Mouse (Mus musculus): ENCODE measurements around the gene Wdr76. TPM values are rescaled to one million over a fixed set of nuclear protein-coding genes. Genes with fewer than 3 reads are reported as not detected.
A peak's percentile ranks its signal among the peaks of the same experiment; 100 is the strongest.

Gene Wdr76
- polyA plus RNA-seq, 1 experiment from 2014 or later, result 10.5 TPM

GRCm38 (mm10) chr2:121551271-121551670, 44.7 kb downstream of the Wdr76 start:
- Histone ChIP-seq H3K9me3 (ENCODE audit: control insufficient read depth, low read length) (no peaks in the 10 kb centered on the region), H3K4me3 (ENCODE audit: low read depth, low read length) (no peak overlapping the region), H3K27ac (ENCODE audit: low read depth, low read length) (no peak overlapping the region), H3K4me2 (ENCODE audit: low read depth) (no peak overlapping the region), H3K4me1 (ENCODE audit: control insufficient read depth, insufficient read depth, low read length) (no peaks in the 10 kb centered on the region), H3K9ac (ENCODE audit: low read length) (no peak overlapping the region), H3K36me3 (ENCODE audit: control insufficient read depth, insufficient read depth, low read length) (peaks cover 4% of the 10 kb centered on the region), H3K27me3 (ENCODE audit: control insufficient read depth, insufficient read depth, low read length) (no peaks in the 10 kb centered on the region)
- 87% methylated on average over 8 of the region's 8 CpGs for WGBS
- ATAC-seq (ENCODE audit: insufficient read depth, low FRiP score, low TSS enrichment) (no peak), DNase-seq (ENCODE audit: low spot score) (no peak)

- no peak overlapping the region for H3K27ac ChIP-seq (ENCODE audit: low read depth, low read length)
- H3K27me3 ChIP-seq (ENCODE audit: control insufficient read depth, insufficient read depth, low read length), result no peaks in the 10 kb centered on the region
- DNase-seq (ENCODE audit: low spot score), result no peak
- H3K4me2 ChIP-seq (ENCODE audit: low read depth), result no peak overlapping the region
- ATAC-seq (ENCODE audit: insufficient read depth, low FRiP score, low TSS enrichment), result no peak
- H3K4me1 ChIP-seq (ENCODE audit: control insufficient read depth, insufficient read depth, low read length), result no peaks in the 10 kb centered on the region
- no peak overlapping the region for H3K9ac ChIP-seq (ENCODE audit: low read length)
- no peaks in the 10 kb centered on the region; the same call in 1 of the 2 replicates for H3K36me3 ChIP-seq (ENCODE audit: control insufficient read depth, insufficient read depth, low read length)
- H3K4me3 ChIP-seq (ENCODE audit: low read depth, low read length), result no peak overlapping the region
- H3K9me3 ChIP-seq (ENCODE audit: control insufficient read depth, low read length), result no peaks in the 10 kb centered on the region
- whole genome bisulfite sequencing, result 93% methylated on average over 3 of the region's 3 CpGs
Observed at GRCm38 (mm10) chr2:121563117-121563516, 56.6 kb downstream of the Wdr76 start.

- H3K27ac ChIP-seq (ENCODE audit: low read depth, low read length), result no peak overlapping the region
- ATAC-seq (ENCODE audit: insufficient read depth, low FRiP score, low TSS enrichment), result no peak
- H3K4me3 ChIP-seq (ENCODE audit: low read depth, low read length), result no peak overlapping the region
- no peaks in the 10 kb centered on the region; the same call in 1 of the 2 replicates for H3K36me3 ChIP-seq (ENCODE audit: control insufficient read depth, insufficient read depth, low read length)
- DNase-seq (ENCODE audit: low spot score), result no peak
- no peak overlapping the region for H3K9ac ChIP-seq (ENCODE audit: low read length)
- H3K4me2 ChIP-seq (ENCODE audit: low read depth), result no peak overlapping the region
- no peaks in the 10 kb centered on the region for H3K4me1 ChIP-seq (ENCODE audit: control insufficient read depth, insufficient read depth, low read length)
- WGBS, result 72% methylated on average over 5 of the region's 5 CpGs
- H3K27me3 ChIP-seq (ENCODE audit: control insufficient read depth, insufficient read depth, low read length), result no peaks in the 10 kb centered on the region
- H3K9me3 ChIP-seq (ENCODE audit: control insufficient read depth, low read length), result no peaks in the 10 kb centered on the region
Observed at GRCm38 (mm10) chr2:121565911-121566310, 59.4 kb downstream of the Wdr76 start.

- no peak overlapping the region for H3K4me2 ChIP-seq (ENCODE audit: low read depth)
- WGBS, result 82% methylated on average over 3 of the region's 3 CpGs
- no peak for ATAC-seq (ENCODE audit: insufficient read depth, low FRiP score, low TSS enrichment)
- H3K9ac ChIP-seq (ENCODE audit: low read length), result no peak overlapping the region
- H3K4me1 ChIP-seq (ENCODE audit: control insufficient read depth, insufficient read depth, low read length), result no peaks in the 10 kb centered on the region
- no peaks in the 10 kb centered on the region for H3K9me3 ChIP-seq (ENCODE audit: control insufficient read depth, low read length)
- H3K27ac ChIP-seq (ENCODE audit: low read depth, low read length), result no peak overlapping the region
- no peak overlapping the region for H3K4me3 ChIP-seq (ENCODE audit: low read depth, low read length)
- H3K36me3 ChIP-seq (ENCODE audit: control insufficient read depth, insufficient read depth, low read length), result no peaks in the 10 kb centered on the region
- no peaks in the 10 kb centered on the region for H3K27me3 ChIP-seq (ENCODE audit: control insufficient read depth, insufficient read depth, low read length)
- DNase-seq (ENCODE audit: low spot score), result no peak
Observed at GRCm38 (mm10) chr2:121570049-121570448, 63.5 kb downstream of the Wdr76 start.

GRCm38 (mm10) chr2:121570999-121571655, 64.6 kb downstream of the Wdr76 start:
- DNase-seq (ENCODE audit: low spot score) (no peak), ATAC-seq (ENCODE audit: insufficient read depth, low FRiP score, low TSS enrichment) (no peak)
- H3K27me3 ChIP-seq (ENCODE audit: control insufficient read depth, insufficient read depth, low read length), result no peaks in the 10 kb centered on the region
- H3K4me3 ChIP-seq (ENCODE audit: low read depth, low read length), result no peak overlapping the region
- H3K9me3 ChIP-seq (ENCODE audit: control insufficient read depth, low read length), result no peaks in the 10 kb centered on the region
- no peak overlapping the region for H3K27ac ChIP-seq (ENCODE audit: low read depth, low read length)
- no peak overlapping the region for H3K9ac ChIP-seq (ENCODE audit: low read length)
- no peaks in the 10 kb centered on the region for H3K4me1 ChIP-seq (ENCODE audit: control insufficient read depth, insufficient read depth, low read length)
- WGBS, result 77% methylated on average over 8 of the region's 8 CpGs
- H3K36me3 ChIP-seq (ENCODE audit: control insufficient read depth, insufficient read depth, low read length), result no peaks in the 10 kb centered on the region
- no peak overlapping the region for H3K4me2 ChIP-seq (ENCODE audit: low read depth)

GRCm38 (mm10) chr2:121571780-121572179, 65.3 kb downstream of the Wdr76 start:
- Histone ChIP-seq H3K36me3 (ENCODE audit: control insufficient read depth, insufficient read depth, low read length) (no peaks in the 10 kb centered on the region), H3K9ac (ENCODE audit: low read length) (no peak overlapping the region), H3K27ac (ENCODE audit: low read depth, low read length) (no peak overlapping the region), H3K4me1 (ENCODE audit: control insufficient read depth, insufficient read depth, low read length) (no peaks in the 10 kb centered on the region), H3K4me3 (ENCODE audit: low read depth, low read length) (no peak overlapping the region), H3K9me3 (ENCODE audit: control insufficient read depth, low read length) (no peaks in the 10 kb centered on the region), H3K4me2 (ENCODE audit: low read depth) (no peak overlapping the region), H3K27me3 (ENCODE audit: control insufficient read depth, insufficient read depth, low read length) (no peaks in the 10 kb centered on the region)
- peak; percentile 76 for ATAC-seq (ENCODE audit: insufficient read depth, low FRiP score, low TSS enrichment)
- 24% methylated on average over 7 of the region's 7 CpGs for WGBS
- DNase-seq (ENCODE audit: low spot score), result peak; percentile 76

- H3K4me1 ChIP-seq (ENCODE audit: control insufficient read depth, insufficient read depth, low read length), result no peaks in the 10 kb centered on the region
- WGBS, result 85% methylated on average over 9 of the region's 9 CpGs
- no peak for ATAC-seq (ENCODE audit: insufficient read depth, low FRiP score, low TSS enrichment)
- no peaks in the 10 kb centered on the region for H3K27me3 ChIP-seq (ENCODE audit: control insufficient read depth, insufficient read depth, low read length)
- no peak overlapping the region for H3K27ac ChIP-seq (ENCODE audit: low read depth, low read length)
- H3K4me3 ChIP-seq (ENCODE audit: low read depth, low read length), result no peak overlapping the region
- no peak for DNase-seq (ENCODE audit: low spot score)
- no peak overlapping the region for H3K9ac ChIP-seq (ENCODE audit: low read length)
- H3K4me2 ChIP-seq (ENCODE audit: low read depth), result no peak overlapping the region
- H3K36me3 ChIP-seq (ENCODE audit: control insufficient read depth, insufficient read depth, low read length), result no peaks in the 10 kb centered on the region
- no peaks in the 10 kb centered on the region for H3K9me3 ChIP-seq (ENCODE audit: control insufficient read depth, low read length)
Observed at GRCm38 (mm10) chr2:121574066-121574630, 67.6 kb downstream of the Wdr76 start.

- Histone ChIP-seq H3K4me2 (ENCODE audit: low read depth) (no peak overlapping the region), H3K4me3 (ENCODE audit: low read depth, low read length) (no peak overlapping the region), H3K9me3 (ENCODE audit: control insufficient read depth, low read length) (no peaks in the 10 kb centered on the region), H3K9ac (ENCODE audit: low read length) (no peak overlapping the region), H3K27me3 (ENCODE audit: control insufficient read depth, insufficient read depth, low read length) (no peaks in the 10 kb centered on the region), H3K4me1 (ENCODE audit: control insufficient read depth, insufficient read depth, low read length) (no peaks in the 10 kb centered on the region), H3K36me3 (ENCODE audit: control insufficient read depth, insufficient read depth, low read length) (no peaks in the 10 kb centered on the region), H3K27ac (ENCODE audit: low read depth, low read length) (no peak overlapping the region)
- DNase-seq (ENCODE audit: low spot score) (no peak), ATAC-seq (ENCODE audit: insufficient read depth, low FRiP score, low TSS enrichment) (no peak)
- 66% methylated on average over 8 of the region's 8 CpGs for WGBS
Observed at GRCm38 (mm10) chr2:121575741-121576201, 69.2 kb downstream of the Wdr76 start.

GRCm38 (mm10) chr2:121582809-121583376, 76.4 kb downstream of the Wdr76 start:
- Histone ChIP-seq H3K27me3 (ENCODE audit: control insufficient read depth, insufficient read depth, low read length) (no peaks in the 10 kb centered on the region), H3K27ac (ENCODE audit: low read depth, low read length) (no peak overlapping the region), H3K4me2 (ENCODE audit: low read depth) (no peak overlapping the region), H3K9ac (ENCODE audit: low read length) (no peak overlapping the region), H3K4me3 (ENCODE audit: low read depth, low read length) (no peak overlapping the region), H3K4me1 (ENCODE audit: control insufficient read depth, insufficient read depth, low read length) (no peaks in the 10 kb centered on the region; the same call in 1 of the 2 replicates), H3K9me3 (ENCODE audit: control insufficient read depth, low read length) (no peaks in the 10 kb centered on the region), H3K36me3 (ENCODE audit: control insufficient read depth, insufficient read depth, low read length) (no peaks in the 10 kb centered on the region)
- no peak for ATAC-seq (ENCODE audit: insufficient read depth, low FRiP score, low TSS enrichment)
- 83% methylated on average over 13 of the region's 13 CpGs for WGBS
- DNase-seq (ENCODE audit: low spot score), result no peak
